Mouse (Mus musculus) bone marrow macrophage, adult 2 months (primary cell): ENCODE data around the gene Pygo2.

Source experiments
- CTCF ChIP-seq: IDR thresholded peaks from 2 replicates; pipeline ENCODE4 v1.5.1; 2012; ENCODE audit warnings: low read depth, mild to moderate bottlenecking, low read length, moderate library complexity
- POLR2A ChIP-seq: IDR thresholded peaks from 2 replicates; pipeline ENCODE4 v1.6.1; 2012; ENCODE audit warnings: mild to moderate bottlenecking, low read depth, low read length, borderline replicate concordance

GRCm38 (mm10) chr3:89448720-89449537, 18.9 kb downstream of the Pygo2 start:
- TF ChIP-seq POLR2A (no peak), CTCF (no peak)
